Mouse (Mus musculus) lung, postnatal 36 days (tissue): ENCODE results near the gene Cox7b2.
"Not testable (repeated sequence)": the region's sequence is repeated elsewhere in the genome, so short reads cannot be mapped to it uniquely, and the experiment has no call there.

Experiments
- DNase-seq: peaks from one replicate; pipeline ENCODE4 v3.0.0; 2022; ENCODE audit warnings: mixed read lengths

Cox7b2 gene

DNA sequence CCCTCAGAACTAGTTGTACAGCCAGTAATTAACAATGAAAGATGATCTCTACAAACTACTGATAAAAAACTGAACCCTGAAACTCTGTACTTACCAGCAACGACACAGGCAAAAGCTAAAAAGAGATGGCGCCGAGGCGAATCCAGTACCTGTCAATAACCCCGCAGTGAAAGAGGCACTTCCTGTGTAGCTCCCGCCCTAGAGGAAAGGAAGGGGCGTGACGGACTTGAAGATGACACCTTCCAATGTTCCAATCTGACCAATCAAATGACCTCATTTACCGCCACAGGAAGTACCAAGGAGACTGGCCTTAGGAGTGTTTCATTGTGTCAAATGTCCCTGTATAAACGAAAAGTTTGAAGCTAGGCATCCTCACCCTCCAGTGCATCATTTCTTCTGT, at the start of gene Cox7b2:
Gene Cox7b2, minus strand, starts transcription at position 127 of the 400 bp plus-strand sequence.
- no peak for DNase-seq

DNA sequence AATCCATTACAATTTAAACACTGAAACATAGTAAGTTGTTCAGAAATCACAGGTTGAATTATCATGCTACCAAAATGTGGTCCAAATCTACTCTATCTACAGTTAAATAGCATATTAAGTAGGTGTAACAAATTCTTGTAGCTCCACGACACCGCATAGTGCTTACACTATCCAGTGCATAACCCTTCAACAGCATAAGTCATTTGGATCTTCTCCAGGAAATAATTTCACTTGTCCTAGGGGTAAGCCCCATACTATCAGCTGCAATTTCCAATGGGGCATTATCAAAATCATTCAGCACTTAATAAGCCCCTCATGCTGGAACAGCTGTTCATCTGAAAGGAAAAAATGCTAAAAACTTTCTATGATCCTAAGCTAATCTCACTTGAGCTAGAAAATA, 47.3 kb upstream of the Cox7b2 start:
- no peak for DNase-seq

DNA sequence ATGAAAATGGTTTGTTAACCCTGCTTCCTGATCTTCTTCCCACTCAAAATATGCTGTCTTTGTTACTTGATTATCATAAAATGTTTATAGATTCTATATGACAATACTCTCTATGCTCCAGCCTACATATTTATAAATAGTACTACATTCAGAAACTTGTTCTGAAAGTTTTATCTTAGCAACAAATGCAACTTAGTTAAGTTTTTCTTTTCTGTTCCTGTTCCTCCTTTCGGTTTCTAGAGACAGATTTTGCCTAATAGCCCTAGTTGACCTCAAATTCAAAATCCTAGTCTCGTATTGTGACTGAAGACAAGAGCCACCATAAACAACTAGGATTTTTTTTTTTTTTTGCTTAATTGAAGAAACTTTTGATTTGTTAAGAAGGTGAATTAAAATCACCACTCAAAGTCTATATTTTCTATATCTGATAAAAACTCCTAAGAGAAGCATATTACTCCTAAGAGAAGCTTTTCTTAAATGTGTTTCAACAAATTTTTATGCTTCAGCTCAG, 45.8 kb upstream of the Cox7b2 start:
- DNase-seq, result no peak

DNA sequence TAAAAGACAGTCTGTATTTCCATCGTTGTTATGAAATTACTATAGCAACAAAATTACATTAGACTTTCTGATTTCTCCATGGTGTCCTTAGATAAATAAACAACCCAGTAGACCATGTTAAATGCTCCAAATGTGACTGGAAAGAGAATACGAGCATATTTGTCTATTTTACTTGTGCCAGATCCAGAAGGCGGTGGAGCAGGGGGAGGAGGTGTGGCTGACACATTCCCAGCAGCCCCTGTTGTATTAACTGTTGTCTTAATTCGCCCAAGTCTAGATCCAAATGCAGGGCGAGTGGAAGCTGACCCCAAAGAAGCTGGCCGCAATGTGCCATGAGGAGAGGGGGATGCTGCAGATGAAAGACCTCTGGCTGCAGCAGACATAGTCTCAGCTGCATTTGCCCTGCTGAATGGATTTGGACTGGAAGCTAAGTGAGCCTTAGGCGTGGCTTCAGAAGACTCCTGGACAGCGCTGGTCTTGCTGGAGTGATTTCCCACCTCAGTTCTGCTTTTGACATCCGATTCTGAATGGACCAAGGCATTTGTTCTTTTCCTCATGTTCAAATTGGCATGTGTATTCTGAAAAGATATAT, 23.7 kb upstream of the Cox7b2 start:
- peak; percentile 19 for DNase-seq

DNA sequence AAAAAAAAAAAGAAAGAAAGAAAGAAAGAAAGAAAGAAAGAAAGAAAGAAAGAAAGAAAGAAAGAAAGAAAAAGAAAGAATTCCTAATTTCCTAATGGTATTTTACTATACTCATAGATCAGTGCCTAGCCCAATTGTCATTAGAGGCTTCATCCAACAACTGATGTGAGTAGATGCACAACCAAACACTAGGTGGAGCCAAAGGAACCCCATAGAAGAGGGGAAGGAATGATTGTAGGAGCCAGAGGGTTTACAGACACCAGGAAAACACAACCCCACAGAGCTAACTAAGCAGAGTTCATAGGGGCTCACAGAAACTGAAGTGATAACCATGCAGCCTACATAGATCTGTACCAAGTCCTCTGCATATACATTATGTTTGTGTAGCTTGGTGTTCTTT, 2.5 kb downstream of the Cox7b2 start:
- peak; percentile 7 for DNase-seq

DNA sequence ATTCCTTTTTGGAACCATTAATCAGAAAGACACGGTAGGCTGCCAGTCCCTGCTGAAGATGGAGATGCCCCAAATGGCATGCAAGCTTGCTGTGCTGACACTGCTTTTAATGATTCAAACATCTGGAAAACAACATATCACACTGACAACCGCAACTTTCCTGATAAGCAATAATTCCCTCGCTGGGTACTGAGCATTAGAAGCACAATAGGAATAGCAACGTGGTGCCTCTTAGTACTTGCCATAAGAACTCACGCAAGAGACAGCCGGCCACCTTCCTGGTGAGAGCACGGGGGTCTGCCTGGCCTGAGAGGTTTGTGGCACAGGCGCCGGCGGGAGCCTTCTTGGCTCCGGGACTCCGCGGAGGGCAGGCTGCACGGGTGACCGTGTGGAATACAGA, 22.5 kb downstream of the Cox7b2 start:
- DNase-seq, result not testable (repeated sequence)

DNA sequence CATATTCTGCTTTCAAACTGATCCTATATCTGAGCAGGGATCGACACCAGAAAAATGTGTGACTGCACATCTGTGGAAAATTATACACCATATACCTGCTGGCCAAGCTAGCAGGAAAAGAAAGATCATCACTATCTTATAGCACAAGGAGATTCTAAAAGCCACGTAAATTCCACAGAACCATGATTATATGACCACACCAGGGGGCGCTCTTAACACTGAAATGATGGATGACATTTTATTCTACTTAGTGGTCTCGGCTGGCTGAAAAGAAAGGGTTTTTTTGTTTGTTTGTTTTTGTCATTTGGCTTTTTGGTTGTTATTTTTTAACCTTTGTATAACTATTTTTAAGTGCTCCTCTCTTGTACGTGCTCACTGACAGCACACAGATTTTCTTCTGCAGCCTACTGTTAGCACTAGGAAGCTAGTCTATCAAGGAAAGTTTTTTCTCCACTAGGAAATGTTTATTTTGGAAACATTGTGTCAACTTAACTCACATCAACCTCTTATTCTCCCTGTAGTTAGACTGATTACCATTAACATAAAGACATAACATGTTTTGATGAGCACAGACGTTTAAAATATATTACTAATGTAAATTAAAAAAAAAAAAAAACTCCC, 45.8 kb downstream of the Cox7b2 start:
- DNase-seq, result peak; percentile 55

DNA sequence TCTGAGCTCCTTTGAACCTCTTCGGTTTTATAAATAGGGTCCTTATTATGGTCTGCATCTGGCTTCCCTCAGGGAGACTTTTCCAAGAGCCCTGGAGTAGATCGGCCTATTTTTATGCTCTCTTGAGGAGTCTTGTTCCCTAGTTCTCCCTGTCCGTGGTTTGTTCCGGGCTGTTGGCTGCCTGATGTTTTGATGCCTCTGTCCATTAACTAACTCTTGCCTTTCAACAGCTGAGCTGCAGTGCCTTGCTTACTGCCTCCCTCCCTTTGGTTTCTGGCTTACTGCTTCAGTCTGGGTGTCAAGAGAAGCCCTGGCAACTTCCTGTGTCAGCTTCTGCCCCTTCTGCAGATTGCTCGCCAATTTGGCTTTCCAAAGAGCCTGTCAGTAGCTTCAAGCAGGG, 52.4 kb downstream of the Cox7b2 start:
- no peak for DNase-seq

DNA sequence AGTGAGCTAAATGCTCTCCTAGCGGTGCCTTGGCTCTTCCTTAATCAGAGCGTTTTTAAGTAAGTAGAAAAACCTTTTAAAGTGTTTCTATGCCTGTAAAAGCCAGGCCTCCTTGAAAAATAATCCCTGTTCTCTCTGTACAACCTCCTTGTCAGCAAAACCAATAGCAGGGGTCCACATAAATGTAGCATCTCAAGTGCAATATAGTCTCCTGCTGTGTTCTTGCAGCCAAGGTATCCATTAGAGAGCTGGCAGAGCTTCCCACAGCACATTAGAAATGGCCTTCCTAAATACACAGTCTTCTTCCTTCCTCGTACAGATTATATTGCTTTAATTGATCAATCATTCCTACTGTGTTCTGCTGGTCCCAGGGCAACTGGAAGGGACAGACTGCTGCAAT, 91.0 kb downstream of the Cox7b2 start:
- DNase-seq, result no peak

DNA sequence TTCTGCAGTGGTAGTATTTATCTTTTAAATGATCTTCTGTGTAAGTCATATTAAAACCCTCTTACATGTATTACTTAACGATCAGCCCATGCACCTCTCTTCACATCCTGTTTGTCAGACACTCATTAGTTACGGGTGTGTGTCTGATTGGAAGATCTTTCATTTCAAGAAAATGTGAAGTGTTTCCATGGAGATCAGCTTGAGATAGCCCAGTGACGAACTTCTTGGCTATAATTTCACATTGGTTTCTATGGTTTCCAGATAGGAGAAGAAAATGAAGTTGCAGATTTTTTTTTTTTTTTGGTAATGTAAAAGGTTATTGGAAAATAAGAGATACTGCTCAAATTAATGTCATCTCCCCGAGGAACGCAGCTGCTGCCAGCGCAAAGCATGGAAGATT, 107.8 kb downstream of the Cox7b2 start:
- no peak for DNase-seq
